Mouse (Mus musculus): Measurements from ENCODE around the gene Arhgef28. TPM values are rescaled to one million over a fixed set of nuclear protein-coding genes. Genes with fewer than 3 reads are reported as not detected.
A peak's percentile ranks its signal among the peaks of the same experiment; 100 is the strongest.

The Arhgef28 gene
- polyA plus RNA-seq, 1 experiment, result 1.1 TPM

- H3ac ChIP-seq (ENCODE audit: control insufficient read depth, insufficient read length, low read depth), result no peak overlapping the region
- no peaks in the 10 kb centered on the region for H3K36me3 ChIP-seq (ENCODE audit: control insufficient read depth, insufficient read depth)
- H3K27me3 ChIP-seq (ENCODE audit: control insufficient read depth, insufficient read depth, insufficient read length), result peaks cover 20% of the 10 kb centered on the region
- no peak overlapping the region for H3K4me3 ChIP-seq (ENCODE audit: insufficient read depth, poor library complexity, severe bottlenecking)
- H3K79me2 ChIP-seq (ENCODE audit: control insufficient read depth, insufficient read depth), result no peaks in the 10 kb centered on the region
- no peaks in the 10 kb centered on the region for H3K79me3 ChIP-seq (ENCODE audit: low read depth)
- TF ChIP-seq USF1 (IDR thresholded peaks at IDR 0.05; ENCODE audit: low read depth) (peak; percentile 79), MYOD1 (IDR thresholded peaks at IDR 0.05; ENCODE audit: control insufficient read depth, insufficient read length, low read depth) (no peak), MAX (IDR thresholded peaks at IDR 0.05) (peak; percentile 83), CTCF (IDR thresholded peaks at IDR 0.05; ENCODE audit: control insufficient read depth, insufficient read depth, insufficient read length) (peak; percentile 59), FOSL1 (IDR thresholded peaks at IDR 0.05; ENCODE audit: insufficient read depth, low read length, poor library complexity, severe bottlenecking) (no peak), CEBPB (IDR thresholded peaks at IDR 0.05; ENCODE audit: low read depth) (no peak), MYOG (IDR thresholded peaks at IDR 0.05; ENCODE audit: control insufficient read depth, extremely low read depth, insufficient read length) (no peak)
Measured at GRCm38 (mm10) chr13:98222848-98223247, 16.6 kb upstream of the Arhgef28 start.

- H3K4me3 ChIP-seq (ENCODE audit: insufficient read depth, poor library complexity, severe bottlenecking), result no peak overlapping the region
- TF ChIP-seq FOSL1 (IDR thresholded peaks at IDR 0.05; ENCODE audit: insufficient read depth, low read length, poor library complexity, severe bottlenecking) (no peak), MYOG (IDR thresholded peaks at IDR 0.05; ENCODE audit: control insufficient read depth, extremely low read depth, insufficient read length) (no peak), CTCF (IDR thresholded peaks at IDR 0.05; ENCODE audit: control insufficient read depth, insufficient read depth, insufficient read length) (no peak), USF1 (IDR thresholded peaks at IDR 0.05; ENCODE audit: low read depth) (no peak), MAX (IDR thresholded peaks at IDR 0.05) (no peak), CEBPB (IDR thresholded peaks at IDR 0.05; ENCODE audit: low read depth) (no peak), MYOD1 (IDR thresholded peaks at IDR 0.05; ENCODE audit: control insufficient read depth, insufficient read length, low read depth) (no peak)
- no peaks in the 10 kb centered on the region for H3K79me3 ChIP-seq (ENCODE audit: low read depth)
- no peaks in the 10 kb centered on the region for H3K79me2 ChIP-seq (ENCODE audit: control insufficient read depth, insufficient read depth)
- H3K27me3 ChIP-seq (ENCODE audit: control insufficient read depth, insufficient read depth, insufficient read length), result peaks cover 3% of the 10 kb centered on the region
- no peaks in the 10 kb centered on the region for H3K36me3 ChIP-seq (ENCODE audit: control insufficient read depth, insufficient read depth)
- no peak overlapping the region for H3ac ChIP-seq (ENCODE audit: control insufficient read depth, insufficient read length, low read depth)
Measured at GRCm38 (mm10) chr13:98210137-98210536, 3.9 kb upstream of the Arhgef28 start.

- H3K79me3 ChIP-seq (ENCODE audit: low read depth), result no peaks in the 10 kb centered on the region
- H3ac ChIP-seq (ENCODE audit: control insufficient read depth, insufficient read length, low read depth), result no peak overlapping the region
- H3K27me3 ChIP-seq (ENCODE audit: control insufficient read depth, insufficient read depth, insufficient read length), result peaks cover 3% of the 10 kb centered on the region
- no peaks in the 10 kb centered on the region for H3K79me2 ChIP-seq (ENCODE audit: control insufficient read depth, insufficient read depth)
- no peaks in the 10 kb centered on the region for H3K36me3 ChIP-seq (ENCODE audit: control insufficient read depth, insufficient read depth)
- no peak for TF ChIP-seq MAX (IDR thresholded peaks at IDR 0.05)
- TF ChIP-seq USF1 (IDR thresholded peaks at IDR 0.05; ENCODE audit: low read depth), result no peak
- TF ChIP-seq CTCF (IDR thresholded peaks at IDR 0.05; ENCODE audit: control insufficient read depth, insufficient read depth, insufficient read length), result no peak
- no peak for TF ChIP-seq FOSL1 (IDR thresholded peaks at IDR 0.05; ENCODE audit: insufficient read depth, low read length, poor library complexity, severe bottlenecking)
- TF ChIP-seq CEBPB (IDR thresholded peaks at IDR 0.05; ENCODE audit: low read depth), result no peak
- TF ChIP-seq MYOG (IDR thresholded peaks at IDR 0.05; ENCODE audit: control insufficient read depth, extremely low read depth, insufficient read length), result no peak
- TF ChIP-seq MYOD1 (IDR thresholded peaks at IDR 0.05; ENCODE audit: control insufficient read depth, insufficient read length, low read depth), result no peak
- H3K4me3 ChIP-seq (ENCODE audit: insufficient read depth, poor library complexity, severe bottlenecking), result no peak overlapping the region
Measured at GRCm38 (mm10) chr13:98208842-98209241, 2.6 kb upstream of the Arhgef28 start.

- no peaks in the 10 kb centered on the region for H3K27me3 ChIP-seq (ENCODE audit: control insufficient read depth, insufficient read depth, insufficient read length)
- H3ac ChIP-seq (ENCODE audit: control insufficient read depth, insufficient read length, low read depth), result peak overlapping the region; percentile 57
- no peak for TF ChIP-seq FOSL1 (IDR thresholded peaks at IDR 0.05; ENCODE audit: insufficient read depth, low read length, poor library complexity, severe bottlenecking)
- no peak for TF ChIP-seq MYOG (IDR thresholded peaks at IDR 0.05; ENCODE audit: control insufficient read depth, extremely low read depth, insufficient read length)
- TF ChIP-seq USF1 (IDR thresholded peaks at IDR 0.05; ENCODE audit: low read depth), result no peak
- TF ChIP-seq MAX (IDR thresholded peaks at IDR 0.05), result no peak
- TF ChIP-seq MYOD1 (IDR thresholded peaks at IDR 0.05; ENCODE audit: control insufficient read depth, insufficient read length, low read depth), result no peak
- no peak for TF ChIP-seq CEBPB (IDR thresholded peaks at IDR 0.05; ENCODE audit: low read depth)
- no peak for TF ChIP-seq CTCF (IDR thresholded peaks at IDR 0.05; ENCODE audit: control insufficient read depth, insufficient read depth, insufficient read length)
- H3K79me2 ChIP-seq (ENCODE audit: control insufficient read depth, insufficient read depth), result no peaks in the 10 kb centered on the region
- no peaks in the 10 kb centered on the region for H3K36me3 ChIP-seq (ENCODE audit: control insufficient read depth, insufficient read depth)
- no peaks in the 10 kb centered on the region for H3K79me3 ChIP-seq (ENCODE audit: low read depth)
- peak overlapping the region; percentile 23 for H3K4me3 ChIP-seq (ENCODE audit: insufficient read depth, poor library complexity, severe bottlenecking)
Measured at GRCm38 (mm10) chr13:98206546-98206870, 269 bp upstream of the Arhgef28 start.

- H3K36me3 ChIP-seq (ENCODE audit: control insufficient read depth, insufficient read depth), result no peaks in the 10 kb centered on the region
- no peak overlapping the region for H3K4me3 ChIP-seq (ENCODE audit: insufficient read depth, poor library complexity, severe bottlenecking)
- TF ChIP-seq FOSL1 (IDR thresholded peaks at IDR 0.05; ENCODE audit: insufficient read depth, low read length, poor library complexity, severe bottlenecking), result no peak
- no peak for TF ChIP-seq CEBPB (IDR thresholded peaks at IDR 0.05; ENCODE audit: low read depth)
- no peak for TF ChIP-seq MYOG (IDR thresholded peaks at IDR 0.05; ENCODE audit: control insufficient read depth, extremely low read depth, insufficient read length)
- TF ChIP-seq USF1 (IDR thresholded peaks at IDR 0.05; ENCODE audit: low read depth), result no peak
- TF ChIP-seq MYOD1 (IDR thresholded peaks at IDR 0.05; ENCODE audit: control insufficient read depth, insufficient read length, low read depth), result no peak
- TF ChIP-seq CTCF (IDR thresholded peaks at IDR 0.05; ENCODE audit: control insufficient read depth, insufficient read depth, insufficient read length), result no peak
- TF ChIP-seq MAX (IDR thresholded peaks at IDR 0.05), result no peak
- H3K79me3 ChIP-seq (ENCODE audit: low read depth), result no peaks in the 10 kb centered on the region
- no peaks in the 10 kb centered on the region for H3K27me3 ChIP-seq (ENCODE audit: control insufficient read depth, insufficient read depth, insufficient read length)
- no peak overlapping the region for H3ac ChIP-seq (ENCODE audit: control insufficient read depth, insufficient read length, low read depth)
- no peaks in the 10 kb centered on the region for H3K79me2 ChIP-seq (ENCODE audit: control insufficient read depth, insufficient read depth)
Measured at GRCm38 (mm10) chr13:98205111-98205510, 1.1 kb downstream of the Arhgef28 start.

GRCm38 (mm10) chr13:98204371-98204770, 1.9 kb downstream of the Arhgef28 start:
- no peaks in the 10 kb centered on the region for H3K36me3 ChIP-seq (ENCODE audit: control insufficient read depth, insufficient read depth)
- no peaks in the 10 kb centered on the region for H3K79me2 ChIP-seq (ENCODE audit: control insufficient read depth, insufficient read depth)
- no peaks in the 10 kb centered on the region for H3K79me3 ChIP-seq (ENCODE audit: low read depth)
- no peaks in the 10 kb centered on the region for H3K27me3 ChIP-seq (ENCODE audit: control insufficient read depth, insufficient read depth, insufficient read length)
- no peak overlapping the region for H3K4me3 ChIP-seq (ENCODE audit: insufficient read depth, poor library complexity, severe bottlenecking)
- no peak for TF ChIP-seq MYOG (IDR thresholded peaks at IDR 0.05; ENCODE audit: control insufficient read depth, extremely low read depth, insufficient read length)
- no peak for TF ChIP-seq CEBPB (IDR thresholded peaks at IDR 0.05; ENCODE audit: low read depth)
- no peak overlapping the region for H3ac ChIP-seq (ENCODE audit: control insufficient read depth, insufficient read length, low read depth)

Data from C2C12 (cell line).